Mouse (Mus musculus) embryonic fibroblast, embryonic 13.5 days (primary cell): ENCODE measurements around the gene Akip1.

Experiments
- CTCF ChIP-seq: IDR thresholded peaks from 2 replicates; pipeline ENCODE4 v1.5.1; 2011; ENCODE audit warnings: mild to moderate bottlenecking, control low read depth, low read length, moderate library complexity, borderline replicate concordance; ENCODE audit not compliant: insufficient read depth
- POLR2A ChIP-seq: IDR thresholded peaks from 2 replicates; pipeline ENCODE4 v1.6.1; 2011; ENCODE audit warnings: low read depth, mild to moderate bottlenecking, control low read depth, low read length, moderate library complexity

DNA sequence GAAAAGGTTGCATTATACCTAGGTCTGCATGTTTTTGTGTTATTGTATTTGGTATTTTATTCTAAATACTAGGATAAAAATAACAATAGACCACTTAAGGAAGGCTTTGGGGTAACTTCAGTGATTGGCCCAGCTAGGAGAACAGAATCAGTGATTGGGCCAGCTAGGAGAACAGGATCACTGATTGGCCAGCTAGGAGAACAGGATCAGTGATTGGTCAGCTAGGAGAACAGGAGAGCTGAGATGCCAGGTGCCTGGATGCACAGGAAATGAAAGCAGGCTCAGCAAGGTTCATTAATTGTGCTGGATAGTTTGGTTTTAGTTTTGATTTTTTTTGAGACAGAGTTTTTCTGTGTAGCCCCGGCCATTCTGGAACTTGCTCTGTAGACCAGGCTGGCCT, 22.6 kb upstream of the Akip1 start:
- TF ChIP-seq CTCF (no peak), POLR2A (no peak)
